Comparison of ENCODE assay signal across 20 mouse cellular contexts in genomic region chr2:67971576-67971975, GRCm38 (mm10).
DNase-seq lines count a peak whose midpoint lies in the region; ATAC-seq and TF ChIP-seq lines count a peak whose summit lies in the region.
"Had no signal": no experiment of that assay in that cellular context is flagged by ENCODE, and none has a peak within 500 bp of the region (broad histone marks: within the 10 kb centered on the region; RNA-seq: fewer than 3 reads in every experiment).

No protein-coding gene starts in this region.

- no peak for ATAC-seq in forebrain, embryonic 14.5 days
- no peak for ATAC-seq in forebrain, embryonic 12.5 days (ENCODE audit: low FRiP score)
- no peak for ATAC-seq in CD4-positive, CD25-positive, alpha-beta regulatory T cell, adult 4 months
- no peak for ATAC-seq in intestine, postnatal 0 days
- ATAC-seq: forebrain, embryonic 15.5 days; lung, postnatal 0 days had no signal

- H3K4me2 ChIP-seq in forebrain, embryonic 14.5 days (ENCODE audit: low read length) = no peak overlapping the region
- H3K4me2 ChIP-seq in forebrain, embryonic 12.5 days = no peak overlapping the region
- H3K4me2 ChIP-seq in intestine, postnatal 0 days (replicated peaks; ENCODE audit: low read depth) = no peak overlapping the region
- H3K4me2 ChIP-seq: forebrain, embryonic 15.5 days; heart, embryonic 12.5 days; liver, embryonic 13.5 days had no signal

- no peaks in the 10 kb centered on the region for H3K9me3 ChIP-seq in forebrain, embryonic 14.5 days (replicated peaks; ENCODE audit: control insufficient read depth, low read length)
- no peaks in the 10 kb centered on the region for H3K9me3 ChIP-seq in forebrain, embryonic 12.5 days
- H3K9me3 ChIP-seq in intestine, postnatal 0 days (ENCODE audit: control insufficient read depth) = no peaks in the 10 kb centered on the region
- H3K9me3 ChIP-seq: forebrain, embryonic 15.5 days; heart, embryonic 12.5 days; liver, embryonic 13.5 days had no signal

- no peaks in the 10 kb centered on the region for H3K36me3 ChIP-seq in forebrain, embryonic 14.5 days (ENCODE audit: control insufficient read depth, insufficient read depth, low read length)
- no peaks in the 10 kb centered on the region for H3K36me3 ChIP-seq in forebrain, embryonic 12.5 days (replicated peaks)
- H3K36me3 ChIP-seq in intestine, postnatal 0 days (ENCODE audit: control insufficient read depth, insufficient read depth) = no peaks in the 10 kb centered on the region
- H3K36me3 ChIP-seq: forebrain, embryonic 15.5 days; heart, embryonic 12.5 days; liver, embryonic 13.5 days had no signal

- peak; percentile 11 for DNase-seq in forebrain, embryonic 14.5 days (ENCODE audit: low spot score)
- peak; percentile 50 for DNase-seq in brain, embryonic 14.5 days (ENCODE audit: low read depth)
- peak; percentile 26 to 73 for DNase-seq in left cerebral cortex, adult 8-10 months (ENCODE audit: low spot score in 2 of 2)
- DNase-seq in right cerebral cortex, adult 2 months (ENCODE audit: low spot score in 2 of 2) = peak; percentile 66 to 74
- DNase-seq in adrenal gland, adult (ENCODE audit: inconsistent age in 2 of 2, low spot score in 1 of 2) = no peak
- DNase-seq: gastrocnemius, postnatal 36 days; heart, postnatal 36 days; kidney, adult 8-10 months; kidney, postnatal 4 days; layer of hippocampus, postnatal 36 days; liver, embryonic 13.5 days; spleen, adult 18-20 months; thymus, postnatal 14 days had no signal

- H3K4me1 ChIP-seq in forebrain, embryonic 14.5 days (ENCODE audit: control insufficient read depth, insufficient read depth, low read length) = no peaks in the 10 kb centered on the region
- H3K4me1 ChIP-seq in forebrain, embryonic 12.5 days = no peaks in the 10 kb centered on the region
- no peaks in the 10 kb centered on the region for H3K4me1 ChIP-seq in intestine, postnatal 0 days (replicated peaks; ENCODE audit: control insufficient read depth, insufficient read depth, low read length)
- H3K4me1 ChIP-seq: forebrain, embryonic 15.5 days; heart, embryonic 12.5 days; liver, embryonic 13.5 days; megakaryocyte, embryonic 14.5 days had no signal

- H3K27me3 ChIP-seq in forebrain, embryonic 14.5 days (replicated peaks; ENCODE audit: control insufficient read depth, insufficient read depth, low read length) = no peaks in the 10 kb centered on the region
- H3K27me3 ChIP-seq in forebrain, embryonic 12.5 days = no peaks in the 10 kb centered on the region
- H3K27me3 ChIP-seq in intestine, postnatal 0 days (replicated peaks; ENCODE audit: control insufficient read depth, insufficient read depth, low read length) = no peaks in the 10 kb centered on the region
- H3K27me3 ChIP-seq: forebrain, embryonic 15.5 days; heart, embryonic 12.5 days; liver, embryonic 13.5 days; megakaryocyte, embryonic 14.5 days had no signal

- WGBS in forebrain, embryonic 14.5 days = 84% methylated on average over 6 of the region's 6 CpGs
- 86% methylated on average over 6 of the region's 6 CpGs for WGBS in forebrain, embryonic 12.5 days
- 77% methylated on average over 6 of the region's 6 CpGs for WGBS in intestine, postnatal 0 days

- H3K9ac ChIP-seq in forebrain, embryonic 14.5 days (ENCODE audit: low read length) = no peak overlapping the region
- no peak overlapping the region for H3K9ac ChIP-seq in forebrain, embryonic 12.5 days
- no peak overlapping the region for H3K9ac ChIP-seq in intestine, postnatal 0 days (ENCODE audit: low read depth, low read length)
- H3K9ac ChIP-seq: forebrain, embryonic 15.5 days; heart, embryonic 12.5 days; liver, embryonic 13.5 days had no signal

- no peak overlapping the region for H3K4me3 ChIP-seq in forebrain, embryonic 14.5 days (ENCODE audit: low read depth, low read length)
- H3K4me3 ChIP-seq in forebrain, embryonic 12.5 days (replicated peaks) = no peak overlapping the region
- no peak overlapping the region for H3K4me3 ChIP-seq in intestine, postnatal 0 days (ENCODE audit: low read depth, low read length)
- H3K4me3 ChIP-seq: forebrain, embryonic 15.5 days; heart, embryonic 12.5 days; liver, embryonic 13.5 days; megakaryocyte, embryonic 14.5 days had no signal

- no peak for TF ChIP-seq CTCF in brain, embryonic 14.5 days (IDR thresholded peaks at IDR 0.05; ENCODE audit: borderline replicate concordance, extremely low read depth, insufficient read depth, insufficient read length)
- TF ChIP-seq CTCF in intestine, postnatal 0 days (IDR thresholded peaks at IDR 0.05; ENCODE audit: low read depth) = no peak

- no peak overlapping the region for H3K27ac ChIP-seq in forebrain, embryonic 14.5 days (ENCODE audit: low read depth, low read length)
- H3K27ac ChIP-seq in forebrain, embryonic 12.5 days = no peak overlapping the region
- no peak overlapping the region for H3K27ac ChIP-seq in intestine, postnatal 0 days (ENCODE audit: low read depth, low read length)
- H3K27ac ChIP-seq: forebrain, embryonic 15.5 days; liver, embryonic 13.5 days had no signal

- no peak for TF ChIP-seq POLR2A in brain, embryonic 14.5 days (IDR thresholded peaks at IDR 0.05; ENCODE audit: borderline replicate concordance, extremely low read depth, insufficient read depth, insufficient read length, poor library complexity, severe bottlenecking)

Comparison
In these comparisons a context has a peak if more than half of its experiments do, and no peak if none do; other contexts are left out.
1. DNase-seq: peak in forebrain, embryonic 14.5 days (single experiment), brain, embryonic 14.5 days (single experiment), left cerebral cortex, adult 8-10 months (2 of 2) and right cerebral cortex, adult 2 months (2 of 2); none in adrenal gland, adult (0 of 2).